Mouse (Mus musculus) naive thymus-derived CD4-positive, alpha-beta T cell, adult 2 months (primary cell): Measurements from ENCODE around the gene Krtap19-4.

Source experiments
- DNase-seq: peaks from one replicate; pipeline ENCODE4 v3.0.0-alpha.2; 2011; ENCODE audit warnings: low read depth

Gene Krtap19-4

GRCm38 (mm10) chr16:88884989-88885388 lies at the start of gene Krtap19-4:
Gene Krtap19-4, minus strand, starts transcription at chr16:88885089.
- no peak for DNase-seq

DNA sequence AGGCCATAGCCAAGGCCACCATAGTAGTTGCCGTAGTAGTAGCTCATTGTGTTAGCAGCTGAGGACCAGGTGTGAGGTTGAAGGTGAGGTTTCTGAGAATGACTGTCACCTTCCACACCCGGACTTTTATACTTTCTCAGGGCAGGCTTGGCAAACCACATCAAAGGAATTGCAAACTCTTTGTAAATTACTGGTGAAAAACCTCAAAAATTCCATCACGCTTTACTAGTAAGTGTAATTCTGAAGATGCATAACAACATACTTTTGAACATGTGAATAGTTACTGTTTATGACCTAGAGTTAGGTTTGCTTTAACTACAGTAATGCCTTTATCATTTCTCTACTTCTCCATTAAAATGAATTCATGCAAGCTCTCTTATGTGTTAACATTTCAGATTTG lies 47.3 kb upstream of the Krtap19-4 start, which contains the start of gene Krtap19-9b:
Gene Krtap19-9b, minus strand, starts transcription at position 101 of the 400 bp plus-strand sequence.
- DNase-seq = no peak

GRCm38 (mm10) chr16:88896357-88896756 lies 11.5 kb upstream of the Krtap19-4 start, which contains the start of gene Krtap19-5:
Gene Krtap19-5, minus strand, starts transcription at chr16:88896457.
- DNase-seq = no peak

GRCm38 (mm10) chr16:88886870-88887269 lies 2.0 kb upstream of the Krtap19-4 start:
- DNase-seq = no peak

DNA sequence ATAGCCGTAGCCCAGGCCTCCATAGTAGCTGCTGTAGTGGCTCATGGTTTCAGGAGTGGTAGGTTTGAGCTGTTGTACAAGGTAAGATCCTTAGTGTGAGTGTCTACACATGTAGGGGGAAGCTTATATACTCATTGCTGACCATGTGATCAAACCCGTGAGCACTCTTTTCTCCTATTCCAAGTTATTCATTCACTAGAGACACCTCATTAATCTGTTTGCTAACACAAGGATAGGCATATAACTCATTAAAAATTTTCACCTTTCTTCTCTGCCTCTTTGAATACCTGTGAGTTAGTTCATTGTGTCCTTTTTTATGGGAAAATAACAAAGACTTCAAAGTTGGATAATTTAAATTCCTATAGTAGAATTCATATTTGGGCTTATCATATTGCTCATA lies 7.0 kb downstream of the Krtap19-4 start, which contains the start of gene Krtap19-3:
Gene Krtap19-3, minus strand, starts transcription at position 101 of the 400 bp plus-strand sequence.
- no peak for DNase-seq

- DNase-seq = no peak
These were observed 10.7 kb downstream of the Krtap19-4 start, which contains the start of gene Krtap19-2 for GRCm38 (mm10) chr16:88874169-88874568. Gene Krtap19-2, minus strand, starts transcription at chr16:88874269.

- no peak for DNase-seq
These were observed 15.6 kb downstream of the Krtap19-4 start, which contains the start of gene Krtap19-1 for GRCm38 (mm10) chr16:88869311-88869710. Gene Krtap19-1, minus strand, starts transcription at chr16:88869411.

- DNase-seq = no peak
These were observed 19.9 kb downstream of the Krtap19-4 start for GRCm38 (mm10) chr16:88864887-88865407.

GRCm38 (mm10) chr16:88851450-88851849 lies 33.4 kb downstream of the Krtap19-4 start:
- DNase-seq = peak; percentile 2

GRCm38 (mm10) chr16:88848558-88848957 lies 36.3 kb downstream of the Krtap19-4 start:
- DNase-seq = no peak

GRCm38 (mm10) chr16:88847363-88847762 lies 37.5 kb downstream of the Krtap19-4 start:
- no peak for DNase-seq
